Mouse (Mus musculus): ENCODE results near the gene Tdrd12. TPM values are rescaled to one million over a fixed set of nuclear protein-coding genes. Genes with fewer than 3 reads are reported as not detected.
"Not testable (repeated sequence)": the region's sequence is repeated elsewhere in the genome, so short reads cannot be mapped to it uniquely, and the experiment has no call there.

The Tdrd12 gene
- polyA plus RNA-seq, 1 experiment from 2014 or later: 0.50 TPM

DNA sequence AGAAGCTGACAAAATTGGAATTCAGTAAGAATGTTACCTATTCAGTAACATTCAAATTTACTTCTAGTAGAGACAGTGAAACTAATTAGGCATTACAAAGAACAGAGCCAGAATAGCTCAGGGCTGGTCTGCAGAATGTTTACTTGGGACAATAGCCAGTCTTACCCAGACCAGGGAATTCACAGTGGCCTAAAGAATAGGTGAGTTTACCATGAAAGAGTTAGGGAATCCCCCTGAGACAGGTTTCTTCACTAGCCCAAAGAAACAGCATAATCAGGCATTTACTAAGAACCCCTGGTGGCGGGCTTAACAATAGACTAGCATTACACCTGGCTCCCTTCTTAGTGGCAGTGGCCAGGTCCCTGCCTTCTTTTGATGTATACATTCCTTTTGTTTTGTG, 7.0 kb downstream of the Tdrd12 start:
- not testable (repeated sequence) for DNase-seq (ENCODE audit: low spot score); ATAC-seq; H3K27ac ChIP-seq (ENCODE audit: low read depth, low read length); H3K27me3 ChIP-seq (replicated peaks; ENCODE audit: control insufficient read depth, insufficient read depth, low read length); H3K36me3 ChIP-seq (ENCODE audit: control insufficient read depth, insufficient read depth, low read length); H3K4me2 ChIP-seq (ENCODE audit: low read length); H3K4me3 ChIP-seq (ENCODE audit: low read depth, low read length); H3K9ac ChIP-seq (ENCODE audit: low read length); H3K9me3 ChIP-seq (replicated peaks; ENCODE audit: control insufficient read depth, low read length); H3K4me1 ChIP-seq (ENCODE audit: control insufficient read depth, insufficient read depth, low read length)
- 20% methylated on average over 1 of the region's 1 CpGs for WGBS

DNA sequence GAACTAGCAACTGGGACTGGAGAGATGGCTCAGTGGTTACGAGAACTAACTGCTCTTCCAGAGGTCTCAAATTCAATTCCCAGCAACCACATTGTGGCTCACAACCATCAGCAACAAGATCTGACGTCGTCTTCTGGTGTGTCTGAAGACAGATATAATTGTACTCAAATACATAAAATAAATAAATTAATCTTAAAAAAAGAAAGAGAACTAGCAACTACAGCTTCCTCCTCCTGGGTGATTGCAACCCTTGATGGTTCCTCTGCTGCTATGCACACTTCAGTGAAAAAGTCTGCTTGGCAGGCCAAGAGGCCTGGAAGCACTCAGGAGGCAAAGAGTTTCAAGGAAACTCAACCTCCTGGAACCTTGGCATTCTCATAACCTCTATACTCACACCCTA, 7.5 kb downstream of the Tdrd12 start:
- WGBS: 72% methylated on average over 3 of the region's 3 CpGs
- no peaks in the 10 kb centered on the region for H3K4me1 ChIP-seq (ENCODE audit: control insufficient read depth, insufficient read depth, low read length)
- no peak for ATAC-seq

DNA sequence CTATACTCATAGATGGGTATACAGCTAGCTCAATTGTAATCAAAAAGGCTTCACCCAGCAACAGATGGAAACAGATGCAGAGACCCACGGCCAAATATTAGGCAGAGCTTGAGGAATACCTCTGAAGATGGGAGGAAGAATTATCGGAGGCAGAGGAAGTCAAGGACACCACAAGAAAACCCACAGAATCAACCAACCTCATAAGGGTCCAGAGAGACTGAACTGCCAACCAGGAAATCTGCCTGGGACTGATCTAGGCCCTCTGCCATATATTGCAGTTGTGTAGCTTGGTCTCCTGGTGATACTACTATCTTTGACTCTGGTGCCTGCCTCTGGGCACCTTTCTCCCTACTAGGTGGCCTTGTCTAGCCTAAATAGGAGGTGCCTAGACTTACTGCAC, 10.8 kb downstream of the Tdrd12 start:
- Histone ChIP-seq H3K27me3 (replicated peaks; ENCODE audit: control insufficient read depth, insufficient read depth, low read length) (no peaks in the 10 kb centered on the region), H3K9me3 (replicated peaks; ENCODE audit: control insufficient read depth, low read length) (no peaks in the 10 kb centered on the region), H3K36me3 (ENCODE audit: control insufficient read depth, insufficient read depth, low read length) (no peaks in the 10 kb centered on the region), H3K4me1 (ENCODE audit: control insufficient read depth, insufficient read depth, low read length) (no peaks in the 10 kb centered on the region), H3K4me2 (ENCODE audit: low read length) (no peak overlapping the region), H3K4me3 (ENCODE audit: low read depth, low read length) (no peak overlapping the region), H3K9ac (ENCODE audit: low read length) (no peak overlapping the region), H3K27ac (ENCODE audit: low read depth, low read length) (no peak overlapping the region)
- ATAC-seq (no peak), DNase-seq (ENCODE audit: low spot score) (no peak)
- 84% methylated on average over 2 of the region's 2 CpGs for WGBS

More for the DNA sequence above, 7.5 kb downstream of the Tdrd12 start:
- no peak overlapping the region for H3K4me2 ChIP-seq (ENCODE audit: low read length)
- H3K27me3 ChIP-seq (replicated peaks; ENCODE audit: control insufficient read depth, insufficient read depth, low read length): no peaks in the 10 kb centered on the region
- H3K27ac ChIP-seq (ENCODE audit: low read depth, low read length): no peak overlapping the region
- H3K9me3 ChIP-seq (replicated peaks; ENCODE audit: control insufficient read depth, low read length): no peaks in the 10 kb centered on the region
- H3K36me3 ChIP-seq (ENCODE audit: control insufficient read depth, insufficient read depth, low read length): no peaks in the 10 kb centered on the region
- no peak overlapping the region for H3K4me3 ChIP-seq (ENCODE audit: low read depth, low read length)
- DNase-seq (ENCODE audit: low spot score): no peak
- no peak overlapping the region for H3K9ac ChIP-seq (ENCODE audit: low read length)

DNA sequence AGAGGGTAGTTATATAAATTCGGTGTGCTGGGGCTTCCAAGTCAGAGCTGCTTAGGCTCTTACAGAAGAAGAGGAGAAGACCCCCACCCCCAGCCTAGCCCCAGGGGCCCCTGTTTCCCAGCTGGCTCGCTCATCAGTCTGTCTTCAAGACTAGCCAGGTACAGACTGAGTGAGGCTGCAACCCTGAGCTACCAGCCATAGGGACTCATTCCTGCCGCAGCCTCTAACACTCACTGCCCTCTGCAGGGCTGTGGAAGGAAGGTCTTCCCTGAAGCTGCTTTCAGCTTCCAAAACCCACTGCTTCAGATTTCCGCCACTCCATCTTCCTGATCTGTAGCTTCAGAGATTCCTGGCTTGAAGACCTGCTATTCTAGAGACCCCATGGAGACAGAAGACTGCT, 35.5 kb downstream of the Tdrd12 start:
- WGBS: 20% methylated on average over 4 of the region's 4 CpGs
- Histone ChIP-seq H3K27ac (ENCODE audit: low read depth, low read length) (no peak overlapping the region), H3K9me3 (replicated peaks; ENCODE audit: control insufficient read depth, low read length) (no peaks in the 10 kb centered on the region), H3K4me1 (ENCODE audit: control insufficient read depth, insufficient read depth, low read length) (no peaks in the 10 kb centered on the region), H3K9ac (ENCODE audit: low read length) (no peak overlapping the region), H3K36me3 (ENCODE audit: control insufficient read depth, insufficient read depth, low read length) (no peaks in the 10 kb centered on the region), H3K4me2 (ENCODE audit: low read length) (no peak overlapping the region), H3K4me3 (ENCODE audit: low read depth, low read length) (no peak overlapping the region), H3K27me3 (replicated peaks; ENCODE audit: control insufficient read depth, insufficient read depth, low read length) (no peaks in the 10 kb centered on the region)
- ATAC-seq (no peak), DNase-seq (ENCODE audit: low spot score) (peak; percentile 21)

DNA sequence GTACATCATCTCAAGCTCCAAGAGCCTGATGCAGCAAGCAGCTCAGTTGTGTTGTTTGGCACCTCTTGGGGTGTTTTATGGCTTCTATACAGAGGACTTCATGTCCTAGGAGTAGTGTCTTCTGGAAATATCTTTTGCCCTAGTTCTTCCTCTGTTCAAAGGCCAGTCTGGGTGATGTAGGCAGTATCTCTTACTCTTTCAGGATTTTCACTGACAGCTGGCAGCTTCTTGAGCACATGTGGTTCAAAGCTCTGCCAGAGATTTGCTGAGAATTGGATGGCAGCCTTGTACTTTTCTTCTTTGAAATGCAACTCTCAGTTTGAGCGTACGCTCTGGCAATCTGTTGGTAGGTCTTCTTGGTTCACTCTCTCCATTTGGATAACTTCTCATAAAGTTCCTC, 40.0 kb downstream of the Tdrd12 start:
- Histone ChIP-seq H3K36me3 (ENCODE audit: control insufficient read depth, insufficient read depth, low read length) (no peaks in the 10 kb centered on the region), H3K27ac (ENCODE audit: low read depth, low read length) (no peak overlapping the region), H3K9ac (ENCODE audit: low read length) (no peak overlapping the region), H3K9me3 (replicated peaks; ENCODE audit: control insufficient read depth, low read length) (no peaks in the 10 kb centered on the region), H3K27me3 (replicated peaks; ENCODE audit: control insufficient read depth, insufficient read depth, low read length) (no peaks in the 10 kb centered on the region), H3K4me1 (ENCODE audit: control insufficient read depth, insufficient read depth, low read length) (no peaks in the 10 kb centered on the region), H3K4me3 (ENCODE audit: low read depth, low read length) (no peak overlapping the region), H3K4me2 (ENCODE audit: low read length) (no peak overlapping the region)
- 95% methylated on average over 2 of the region's 2 CpGs for WGBS
- ATAC-seq (no peak), DNase-seq (ENCODE audit: low spot score) (no peak)

DNA sequence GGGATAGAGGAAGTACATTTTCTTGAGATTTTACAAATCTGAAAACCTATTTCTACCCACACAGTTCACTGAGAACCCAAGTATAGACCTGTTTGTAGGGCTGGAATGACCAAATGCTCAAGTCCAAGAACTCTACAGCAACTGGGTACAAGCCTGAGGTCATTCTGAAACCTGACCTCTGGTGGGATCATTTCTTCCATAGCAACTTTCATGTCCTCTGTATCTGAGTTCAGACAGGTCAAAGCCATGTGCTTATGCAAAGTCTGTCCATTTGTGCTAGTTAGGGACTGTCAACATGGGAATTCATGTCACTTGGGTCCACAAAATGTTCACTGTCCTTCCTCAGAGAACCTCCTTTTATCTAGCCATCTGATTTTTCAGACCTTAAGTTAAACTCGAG, 46.5 kb downstream of the Tdrd12 start:
- Histone ChIP-seq H3K27me3 (replicated peaks; ENCODE audit: control insufficient read depth, insufficient read depth, low read length) (no peaks in the 10 kb centered on the region), H3K36me3 (ENCODE audit: control insufficient read depth, insufficient read depth, low read length) (no peaks in the 10 kb centered on the region), H3K9me3 (replicated peaks; ENCODE audit: control insufficient read depth, low read length) (no peaks in the 10 kb centered on the region), H3K27ac (ENCODE audit: low read depth, low read length) (no peak overlapping the region), H3K9ac (ENCODE audit: low read length) (no peak overlapping the region), H3K4me1 (ENCODE audit: control insufficient read depth, insufficient read depth, low read length) (no peaks in the 10 kb centered on the region), H3K4me2 (ENCODE audit: low read length) (no peak overlapping the region), H3K4me3 (ENCODE audit: low read depth, low read length) (no peak overlapping the region)
- no peak for ATAC-seq
- DNase-seq (ENCODE audit: low spot score): no peak
- 61% methylated on average over 1 of the region's 1 CpGs for WGBS

DNA sequence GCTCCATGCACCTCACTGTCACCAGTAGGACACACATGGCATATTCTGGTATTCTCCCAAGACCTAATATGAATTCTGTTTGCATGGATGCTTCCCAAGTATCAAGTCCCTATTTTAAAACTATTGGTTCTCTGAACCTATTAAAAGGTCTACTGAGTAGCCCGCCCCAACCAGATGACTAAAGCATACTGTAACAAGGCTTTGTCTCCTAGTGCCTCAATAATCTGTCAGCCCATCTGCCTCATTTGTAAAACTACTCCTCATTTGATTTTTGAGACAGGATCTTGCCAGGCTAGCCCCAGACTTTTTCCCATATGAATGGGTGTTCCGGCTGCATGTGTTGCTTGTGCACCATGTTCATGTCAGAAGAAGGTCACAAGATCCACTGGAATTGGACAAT, 47.4 kb downstream of the Tdrd12 start:
- H3K27me3 ChIP-seq (replicated peaks; ENCODE audit: control insufficient read depth, insufficient read depth, low read length): no peaks in the 10 kb centered on the region
- no peaks in the 10 kb centered on the region for H3K36me3 ChIP-seq (ENCODE audit: control insufficient read depth, insufficient read depth, low read length)
- DNase-seq (ENCODE audit: low spot score) (no peak), ATAC-seq (no peak)
- WGBS: 97% methylated on average over 2 of the region's 2 CpGs
- no peak overlapping the region for H3K9ac ChIP-seq (ENCODE audit: low read length)
- no peak overlapping the region for H3K4me2 ChIP-seq (ENCODE audit: low read length)
- no peak overlapping the region for H3K27ac ChIP-seq (ENCODE audit: low read depth, low read length)
- no peak overlapping the region for H3K4me3 ChIP-seq (ENCODE audit: low read depth, low read length)
- H3K4me1 ChIP-seq (ENCODE audit: control insufficient read depth, insufficient read depth, low read length): no peaks in the 10 kb centered on the region
- no peaks in the 10 kb centered on the region for H3K9me3 ChIP-seq (replicated peaks; ENCODE audit: control insufficient read depth, low read length)

DNA sequence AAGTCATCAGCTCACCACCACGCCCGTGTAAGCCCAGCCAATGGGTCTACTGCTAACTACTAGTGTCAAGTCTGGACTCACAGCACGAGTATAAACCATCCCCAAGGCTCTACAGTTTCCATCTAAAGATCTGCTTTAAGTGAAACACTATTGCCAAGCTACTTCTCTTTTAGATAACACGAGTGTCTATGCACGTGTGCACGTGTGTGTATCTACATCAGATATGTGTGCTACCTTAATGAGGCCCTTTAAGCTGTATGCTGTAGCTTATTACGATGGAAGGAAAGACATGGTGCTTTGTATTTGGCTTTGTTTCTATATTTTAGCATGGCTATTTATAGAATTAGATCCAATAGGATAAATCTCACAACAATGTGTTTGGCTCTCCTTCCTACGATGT, 51.0 kb downstream of the Tdrd12 start:
- Histone ChIP-seq H3K27me3 (replicated peaks; ENCODE audit: control insufficient read depth, insufficient read depth, low read length) (no peaks in the 10 kb centered on the region), H3K4me1 (ENCODE audit: control insufficient read depth, insufficient read depth, low read length) (no peaks in the 10 kb centered on the region), H3K4me2 (ENCODE audit: low read length) (no peak overlapping the region), H3K27ac (ENCODE audit: low read depth, low read length) (no peak overlapping the region), H3K36me3 (ENCODE audit: control insufficient read depth, insufficient read depth, low read length) (no peaks in the 10 kb centered on the region), H3K4me3 (ENCODE audit: low read depth, low read length) (no peak overlapping the region), H3K9ac (ENCODE audit: low read length) (no peak overlapping the region), H3K9me3 (replicated peaks; ENCODE audit: control insufficient read depth, low read length) (no peaks in the 10 kb centered on the region)
- 91% methylated on average over 8 of the region's 8 CpGs for WGBS
- no peak for DNase-seq (ENCODE audit: low spot score)
- ATAC-seq: no peak

DNA sequence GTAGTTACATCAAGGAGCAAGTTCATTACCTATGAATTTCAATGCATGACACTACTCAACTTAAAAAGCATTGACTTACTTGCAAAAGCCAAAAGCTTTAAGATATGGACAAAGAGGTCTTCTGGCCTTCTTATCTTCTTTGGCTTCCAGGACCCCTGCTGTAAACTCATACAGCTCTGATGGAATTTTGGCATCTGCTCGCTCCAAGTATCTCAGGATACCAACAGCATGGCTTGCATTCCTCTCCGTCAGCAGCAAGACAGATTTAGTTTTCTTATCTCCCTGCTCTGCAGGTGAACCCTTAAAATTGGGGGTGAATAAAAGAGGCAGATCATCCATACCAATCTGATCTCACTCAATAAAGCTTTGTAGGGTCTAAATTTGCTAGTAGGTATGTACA, 52.4 kb downstream of the Tdrd12 start:
- H3K27me3 ChIP-seq (replicated peaks; ENCODE audit: control insufficient read depth, insufficient read depth, low read length): no peaks in the 10 kb centered on the region
- WGBS: 90% methylated on average over 2 of the region's 2 CpGs
- H3K4me1 ChIP-seq (ENCODE audit: control insufficient read depth, insufficient read depth, low read length): no peaks in the 10 kb centered on the region
- no peaks in the 10 kb centered on the region for H3K36me3 ChIP-seq (ENCODE audit: control insufficient read depth, insufficient read depth, low read length)
- DNase-seq (ENCODE audit: low spot score): no peak
- H3K4me3 ChIP-seq (ENCODE audit: low read depth, low read length): no peak overlapping the region
- no peak for ATAC-seq
- H3K9me3 ChIP-seq (replicated peaks; ENCODE audit: control insufficient read depth, low read length): no peaks in the 10 kb centered on the region
- H3K4me2 ChIP-seq (ENCODE audit: low read length): no peak overlapping the region
- no peak overlapping the region for H3K27ac ChIP-seq (ENCODE audit: low read depth, low read length)
- H3K9ac ChIP-seq (ENCODE audit: low read length): no peak overlapping the region

DNA sequence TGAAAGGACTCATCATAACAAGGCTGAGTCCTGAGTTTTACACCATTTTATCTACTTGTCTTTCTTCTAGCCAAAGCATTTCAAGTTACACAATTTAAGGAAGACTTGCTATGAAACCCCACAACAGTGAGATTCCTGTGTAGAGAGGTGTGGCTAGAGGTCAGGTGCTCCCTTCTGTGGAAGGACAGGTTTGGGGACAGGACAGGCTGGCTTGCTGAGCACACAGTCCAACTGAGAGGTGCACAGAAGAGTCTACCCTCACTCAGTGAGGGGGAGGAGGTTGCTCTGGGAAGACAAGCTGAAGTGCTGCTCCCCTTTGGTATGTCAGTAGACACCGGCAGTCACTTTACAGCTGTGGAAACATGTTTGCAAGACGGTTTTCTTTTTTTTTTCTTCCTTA, 61.1 kb downstream of the Tdrd12 start:
- Histone ChIP-seq H3K36me3 (ENCODE audit: control insufficient read depth, insufficient read depth, low read length) (no peaks in the 10 kb centered on the region), H3K9me3 (replicated peaks; ENCODE audit: control insufficient read depth, low read length) (no peaks in the 10 kb centered on the region), H3K4me1 (ENCODE audit: control insufficient read depth, insufficient read depth, low read length) (no peaks in the 10 kb centered on the region), H3K4me2 (ENCODE audit: low read length) (no peak overlapping the region), H3K4me3 (ENCODE audit: low read depth, low read length) (no peak overlapping the region), H3K27ac (ENCODE audit: low read depth, low read length) (no peak overlapping the region), H3K27me3 (replicated peaks; ENCODE audit: control insufficient read depth, insufficient read depth, low read length) (no peaks in the 10 kb centered on the region), H3K9ac (ENCODE audit: low read length) (no peak overlapping the region)
- 92% methylated on average over 2 of the region's 2 CpGs for WGBS
- ATAC-seq (no peak), DNase-seq (ENCODE audit: low spot score) (no peak)
